Mouse (Mus musculus) effector memory CD4-positive, alpha-beta T cell, adult 7 months (primary cell): ENCODE data around the gene Kctd13. TPM values are rescaled to one million over a fixed set of nuclear protein-coding genes. Genes with fewer than 3 reads are reported as not detected.

Experiments used
- polyA plus RNA-seq: library from polyadenylated mRNA; unstranded; fragments of 100-300 nt; shearing (Covaris generic); gene quantifications from one replicate; pipeline ENCODE4 v1.2.1, GENCODE M21; 2017

Kctd13 gene
- 37.4 TPM for polyA plus RNA-seq

GRCm38 (mm10) chr7:126928384-126929037, at the start of gene Kctd13:
Gene Kctd13 (plus strand): TSS chr7:126928879.

GRCm38 (mm10) chr7:126884286-126885164, 44.2 kb upstream of the Kctd13 start, which contains the start of gene Taok2:
Gene Taok2 (minus strand): TSS chr7:126884703.

GRCm38 (mm10) chr7:126922624-126923060, 6.0 kb upstream of the Kctd13 start, which contains the start of gene Tmem219:
Gene Tmem219 (minus strand): TSS chr7:126922917.

DNA sequence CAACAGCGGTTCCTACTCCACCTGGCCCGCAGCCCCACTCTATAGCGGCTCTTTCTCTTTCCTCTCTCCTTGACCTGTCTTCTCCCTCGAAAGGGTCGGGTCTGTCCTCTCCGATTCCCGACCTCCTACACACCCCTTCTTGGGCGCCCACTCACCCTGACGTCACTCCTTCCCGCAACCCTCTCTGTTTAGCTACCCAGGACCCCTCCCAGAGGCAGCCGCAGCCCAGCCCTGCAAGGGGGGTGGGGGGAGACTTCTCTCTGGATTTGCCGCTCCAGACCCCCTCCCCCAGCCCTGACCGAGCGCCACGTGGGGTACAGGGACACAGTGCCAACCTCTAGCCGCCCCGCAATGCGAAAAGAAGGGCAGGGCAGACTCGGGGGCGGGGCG, 20.7 kb downstream of the Kctd13 start, which contains the start of gene Asphd1:
Asphd1 (minus strand) TSS at position 180 of the 390 bp plus-strand sequence.

DNA sequence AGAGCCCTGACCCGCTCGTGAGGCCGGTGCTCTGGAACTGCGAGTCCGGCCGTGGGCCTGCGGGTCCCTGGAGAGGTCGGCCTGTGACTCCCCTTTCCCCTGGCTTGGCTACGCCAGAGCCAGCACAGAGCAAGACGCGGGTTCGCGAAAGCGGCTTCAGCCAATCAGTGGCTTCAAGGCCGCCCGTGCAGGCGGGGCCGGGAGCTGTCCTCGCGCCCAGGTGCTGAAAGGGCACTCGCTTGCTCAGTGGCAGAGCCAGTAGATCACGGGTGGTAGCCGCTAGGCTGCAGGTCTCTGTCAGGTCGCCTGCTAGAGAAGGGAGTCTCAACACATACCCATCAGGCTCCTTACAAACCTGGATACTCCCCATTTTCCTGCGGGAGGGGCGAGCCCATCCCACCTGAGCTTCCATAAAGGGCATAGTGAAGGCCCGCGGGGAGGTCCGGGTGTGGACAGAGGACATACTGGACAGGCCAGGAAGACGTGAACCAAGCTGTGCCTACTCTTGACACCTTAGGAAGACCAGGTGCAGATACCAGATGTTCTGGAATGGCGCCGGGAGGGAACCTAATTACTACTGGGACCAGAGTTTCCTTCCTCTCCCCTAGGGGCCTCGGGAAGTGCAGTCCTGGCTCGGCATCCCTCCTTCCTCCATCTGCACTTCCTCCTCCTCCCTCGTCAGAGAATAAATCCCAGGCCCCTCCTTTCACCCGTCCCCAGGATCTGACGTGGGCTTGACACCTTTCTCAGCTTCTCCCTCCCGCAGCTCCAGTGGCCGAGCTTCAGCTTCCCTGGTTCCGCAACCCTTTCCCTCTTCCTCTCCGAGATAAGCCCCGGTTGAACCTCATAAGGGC, 21.3 kb downstream of the Kctd13 start, which contains the start of gene Sez6l2:
Sez6l2 (plus strand) TSS at position 771 of the 854 bp plus-strand sequence.

DNA sequence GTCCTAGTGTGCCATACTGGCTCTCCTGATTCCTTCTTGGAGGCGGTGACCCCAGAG, 47.0 kb downstream of the Kctd13 start, which contains the start of gene Cdipt:
Cdipt (plus strand) TSS at position 22 of the 57 bp plus-strand sequence.

DNA sequence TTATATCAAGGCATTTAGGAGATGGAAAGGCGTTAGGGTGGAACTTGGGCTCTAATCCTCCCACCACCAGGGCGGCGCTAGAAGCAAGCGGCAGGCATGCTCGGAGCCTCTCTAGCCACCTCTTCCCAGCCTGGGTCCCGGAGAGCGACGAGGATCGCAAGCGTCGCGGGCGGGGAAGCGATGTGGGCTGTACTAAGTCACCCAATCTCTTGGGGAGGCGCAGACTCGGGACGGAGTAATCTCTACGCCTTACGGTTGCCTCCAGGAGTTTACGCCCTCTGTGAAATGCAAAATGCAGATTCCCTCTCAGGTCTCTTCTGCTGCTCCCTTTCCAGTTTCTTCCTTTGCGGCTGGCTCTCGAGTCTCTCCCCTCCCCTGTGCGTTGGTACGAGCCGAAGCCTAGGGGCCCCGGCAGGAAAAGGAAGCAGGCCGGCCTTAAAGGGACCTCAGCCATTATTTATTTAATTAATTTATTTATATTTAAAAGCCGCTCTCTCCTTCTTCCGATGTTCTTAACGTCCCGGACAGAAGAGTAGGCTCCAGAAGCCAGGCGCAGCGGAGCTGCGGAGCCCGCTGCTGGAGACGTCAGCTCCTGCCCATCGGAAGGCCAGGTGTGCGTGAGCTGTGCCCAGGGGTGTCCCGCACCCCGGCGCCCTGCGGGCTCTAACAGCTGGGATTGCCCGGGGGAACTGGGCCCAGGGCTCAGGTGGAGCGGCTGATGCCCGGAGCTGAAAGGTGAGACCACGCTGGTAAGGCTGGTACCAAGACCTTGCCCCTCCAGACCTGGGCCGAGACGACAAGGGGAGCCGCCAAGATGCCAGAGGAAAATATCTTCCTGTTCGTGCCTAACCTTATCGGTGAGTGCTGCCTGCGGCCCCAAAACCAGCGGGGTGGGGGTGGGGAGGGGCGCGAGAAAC, 47.5 kb downstream of the Kctd13 start, which contains the start of gene Cdiptos:
Cdiptos (minus strand) TSS at position 149 of the 917 bp plus-strand sequence.

Other genes with a start within 250 kb of the Kctd13 start
- 102 TPM for gene Bola2, start 233.5 kb upstream of the Kctd13 start, polyA plus RNA-seq
- 2.0 TPM for gene Slx1b, start 233.1 kb upstream of the Kctd13 start, polyA plus RNA-seq
- 1,760 TPM for gene Coro1a, start 221.1 kb upstream of the Kctd13 start, polyA plus RNA-seq
- gene Mapk3, start 169.3 kb upstream of the Kctd13 start, polyA plus RNA-seq, result 18.7 TPM
- 2.5 TPM for gene Gdpd3, start 162.5 kb upstream of the Kctd13 start, polyA plus RNA-seq
- gene Ypel3, start 151.9 kb upstream of the Kctd13 start, polyA plus RNA-seq, result 341 TPM
- 2.8 TPM for gene Tbx6, start 147.4 kb upstream of the Kctd13 start, polyA plus RNA-seq
- 405 TPM for gene Ppp4c, start 136.4 kb upstream of the Kctd13 start, polyA plus RNA-seq
- not detected for gene Fam57b, start 131.2 kb upstream of the Kctd13 start, polyA plus RNA-seq
- gene 4930451I11Rik, start 97.2 kb upstream of the Kctd13 start, polyA plus RNA-seq, result not detected
- 0.45 TPM for gene Doc2a, start 81.5 kb upstream of the Kctd13 start, polyA plus RNA-seq
- gene Hirip3, start 66.9 kb upstream of the Kctd13 start, polyA plus RNA-seq, result 13.9 TPM
- 55.1 TPM for gene Ino80e, start 66.5 kb upstream of the Kctd13 start, polyA plus RNA-seq
- 39.3 TPM for gene Taok2, start 44.2 kb upstream of the Kctd13 start, polyA plus RNA-seq
- 41.2 TPM for gene Tmem219, start 6.0 kb upstream of the Kctd13 start, polyA plus RNA-seq
- gene Asphd1, start 20.7 kb downstream of the Kctd13 start, polyA plus RNA-seq, result 0.30 TPM
- gene Sez6l2, start 21.7 kb downstream of the Kctd13 start, polyA plus RNA-seq, result 0.27 TPM
- gene Cdipt, start 47.0 kb downstream of the Kctd13 start, polyA plus RNA-seq, result 127 TPM
- gene Cdiptos, start 47.2 kb downstream of the Kctd13 start, polyA plus RNA-seq, result 0.57 TPM
- 75.7 TPM for gene Mvp, start 85.7 kb downstream of the Kctd13 start, polyA plus RNA-seq
- 1.7 TPM for gene Pagr1b, start 87.6 kb downstream of the Kctd13 start, polyA plus RNA-seq
- gene Pagr1a, start 88.5 kb downstream of the Kctd13 start, polyA plus RNA-seq, result 49.8 TPM
- 13.4 TPM for gene Gm42742, start 92.2 kb downstream of the Kctd13 start, polyA plus RNA-seq
- 4.9 TPM for gene Prrt2, start 92.3 kb downstream of the Kctd13 start, polyA plus RNA-seq
- 66.5 TPM for gene Maz, start 98.2 kb downstream of the Kctd13 start, polyA plus RNA-seq
- 3.0 TPM for gene Kif22, start 113.6 kb downstream of the Kctd13 start, polyA plus RNA-seq
- not detected for gene Zg16, start 158.4 kb downstream of the Kctd13 start, polyA plus RNA-seq
- gene AI467606, start 162.5 kb downstream of the Kctd13 start, polyA plus RNA-seq, result 70.4 TPM
- gene Qprt, start 193.3 kb downstream of the Kctd13 start, polyA plus RNA-seq, result 11.2 TPM
- 49.4 TPM for gene Spn, start 208.9 kb downstream of the Kctd13 start, polyA plus RNA-seq